Mouse (Mus musculus): ENCODE measurements around the gene Dennd2a. TPM values are rescaled to one million over a fixed set of nuclear protein-coding genes. Genes with fewer than 3 reads are reported as not detected.

The Dennd2a gene
- polyA plus RNA-seq, 1 experiment, result 3.5 TPM

DNA sequence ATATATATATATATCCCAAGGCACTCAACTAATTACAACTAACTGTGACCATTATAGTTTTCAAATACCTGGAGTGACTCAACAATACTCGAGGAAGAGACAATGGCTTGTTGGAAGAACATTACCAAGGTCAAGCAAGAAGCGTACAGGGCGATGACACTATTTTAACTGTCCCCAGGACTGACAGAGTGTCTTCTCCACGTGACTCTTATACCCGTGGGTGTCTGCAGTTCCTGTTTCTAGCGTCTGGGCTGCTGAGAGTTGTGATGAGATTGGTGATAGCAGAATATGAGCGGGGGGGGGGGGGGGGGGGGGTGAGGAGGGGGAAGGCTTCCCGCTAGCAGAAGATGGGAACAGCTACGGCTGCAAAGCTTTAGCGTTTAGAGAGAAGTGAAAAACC is 30.9 kb downstream of the Dennd2a start:
- no peak for DNase-seq (ENCODE audit: low read depth, low spot score)
- 70% methylated on average over 10 of the region's 10 CpGs for WGBS

DNA sequence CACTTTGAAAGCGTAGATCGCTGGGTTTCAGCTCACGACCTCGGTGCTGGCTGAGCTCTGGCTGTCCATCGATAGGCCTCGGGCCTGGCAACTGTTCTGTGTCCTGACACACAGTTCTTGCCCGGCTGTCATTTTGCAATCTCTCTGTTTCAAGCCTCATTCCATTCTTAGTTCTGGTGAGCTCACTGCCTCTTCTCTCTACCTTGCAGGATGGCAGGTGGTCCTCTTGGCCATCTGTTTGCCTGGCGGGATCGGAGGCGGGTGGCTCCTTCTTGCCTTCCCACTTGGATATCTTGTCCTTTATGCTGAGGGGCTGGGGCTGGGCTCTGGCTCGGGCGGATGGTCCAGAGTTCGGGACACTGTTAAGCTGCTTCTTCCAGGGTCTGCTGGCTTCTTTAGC is 34.5 kb downstream of the Dennd2a start:
- DNase-seq (ENCODE audit: low read depth, low spot score), result no peak
- 94% methylated on average over 13 of the region's 13 CpGs for WGBS

DNA sequence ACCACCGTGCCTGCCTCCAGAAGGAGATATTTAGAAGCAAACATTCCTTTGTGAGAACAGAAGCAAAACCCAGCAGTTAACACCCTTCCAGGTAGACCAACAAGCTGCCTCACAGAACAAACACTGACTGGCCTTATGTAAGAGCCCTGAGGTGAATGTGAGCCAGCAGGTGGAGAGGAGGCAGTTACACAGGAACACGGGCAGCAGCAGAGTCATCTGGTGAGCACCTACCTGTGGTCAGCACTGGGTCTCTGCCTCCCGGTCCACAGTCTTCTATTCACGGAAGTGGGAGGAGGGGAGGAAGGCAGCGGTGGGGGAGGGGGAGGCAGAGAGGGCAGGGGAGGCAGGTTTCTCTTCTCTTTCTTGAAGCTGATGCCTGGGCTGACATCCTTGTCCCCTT is 35.2 kb downstream of the Dennd2a start:
- WGBS, result 58% methylated on average over 5 of the region's 5 CpGs
- DNase-seq (ENCODE audit: low read depth, low spot score), result no peak

DNA sequence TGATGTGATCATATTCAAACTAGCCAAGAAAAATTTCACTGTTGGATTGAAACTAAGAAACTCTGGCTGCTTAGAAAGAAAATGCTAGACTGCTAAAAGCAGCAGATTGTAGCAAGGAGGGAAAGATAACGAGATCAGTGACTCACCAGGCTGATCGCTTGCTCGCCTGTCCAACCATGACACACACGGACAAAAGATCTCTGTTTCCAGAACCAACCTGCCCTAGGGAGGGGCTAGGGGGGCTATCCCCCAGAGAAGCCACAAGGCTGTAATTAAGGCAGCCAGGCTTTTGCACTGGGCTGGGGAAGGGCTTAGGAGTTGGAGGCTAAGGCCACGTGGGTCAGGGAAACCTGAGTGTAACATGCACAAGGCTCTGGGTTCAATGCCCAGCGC is 41.9 kb downstream of the Dennd2a start:
- no peak for DNase-seq (ENCODE audit: low read depth, low spot score)
- 58% methylated on average over 6 of the region's 6 CpGs for WGBS

DNA sequence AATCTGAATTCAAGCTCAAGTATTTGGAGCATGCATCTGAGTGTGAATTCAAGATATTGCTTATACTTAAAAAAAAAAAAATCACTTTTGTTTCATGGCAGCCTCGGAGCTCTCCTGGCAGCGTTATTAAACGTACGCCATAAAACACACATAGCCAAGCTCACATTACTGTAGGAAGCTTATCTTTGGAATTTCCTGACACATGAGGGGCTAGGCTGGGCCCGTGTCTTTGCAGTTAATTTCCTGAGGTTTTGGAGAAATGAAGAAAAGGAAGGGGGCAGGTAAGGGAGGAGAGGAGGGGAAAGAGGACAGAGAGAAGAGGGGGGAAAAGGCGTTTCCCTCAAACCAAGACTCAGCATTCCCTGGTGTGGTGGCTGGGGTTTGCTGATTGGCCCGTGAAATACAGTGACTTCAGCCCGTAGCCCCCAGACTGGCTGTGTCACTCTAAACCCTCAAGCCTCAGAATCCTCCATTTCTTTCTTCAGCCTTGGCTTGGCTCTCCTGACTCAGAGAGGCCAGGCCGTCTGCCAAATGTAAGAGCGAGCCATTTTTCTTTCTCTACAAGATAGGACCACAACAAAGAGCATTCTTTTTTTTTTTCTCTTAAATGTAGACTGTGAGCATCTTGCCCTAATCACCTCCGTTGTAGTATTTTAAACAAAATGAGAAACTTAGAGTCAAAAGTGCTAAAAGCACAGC is 42.5 kb downstream of the Dennd2a start:
- 36% methylated on average over 11 of the region's 11 CpGs for WGBS

DNA sequence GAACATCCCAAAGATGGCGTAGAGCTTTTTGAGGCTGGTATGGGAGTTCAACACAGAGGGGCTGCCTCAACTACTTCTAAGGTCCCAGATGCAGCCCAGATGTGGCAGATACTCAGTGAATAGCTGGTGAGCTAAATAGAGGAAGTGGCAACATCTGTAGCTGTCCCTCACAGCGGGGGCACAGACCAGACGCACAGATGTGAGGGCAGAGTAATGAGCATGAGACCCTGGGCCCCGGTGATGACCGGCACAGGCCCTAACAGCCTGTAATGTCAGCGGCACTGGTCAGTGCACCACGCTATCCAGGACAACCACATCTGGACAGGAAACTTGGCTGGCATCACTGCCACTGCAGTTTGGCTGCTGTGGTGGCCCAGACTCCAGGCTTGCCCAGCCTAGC is 54.2 kb downstream of the Dennd2a start:
- DNase-seq (ENCODE audit: low read depth, low spot score), result no peak
- 85% methylated on average over 7 of the region's 7 CpGs for WGBS

More for the DNA sequence above, 42.5 kb downstream of the Dennd2a start:
- DNase-seq (ENCODE audit: low read depth, low spot score), result no peak

DNA sequence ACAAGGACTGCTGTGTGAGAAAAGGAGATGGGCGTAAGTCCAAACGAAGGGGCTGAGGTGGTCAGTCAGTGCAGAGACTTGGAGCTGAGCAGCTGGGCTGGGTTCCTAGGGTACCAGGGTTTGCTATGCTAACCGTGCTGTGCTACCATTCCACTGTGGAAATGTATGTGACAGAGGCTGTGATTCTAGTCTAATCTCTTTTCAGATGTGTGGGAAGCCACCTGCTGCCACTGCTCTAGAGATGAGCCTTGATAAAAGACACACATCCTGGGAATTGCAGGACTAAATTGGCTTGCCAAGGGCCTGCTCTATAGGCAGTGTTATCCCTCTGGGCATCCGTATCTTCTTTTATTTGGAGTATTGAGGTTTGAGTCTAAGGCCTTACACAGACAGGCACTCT is 60.5 kb downstream of the Dennd2a start:
- WGBS, result 95% methylated on average over 4 of the region's 4 CpGs
- no peak for DNase-seq (ENCODE audit: low read depth, low spot score)

DNA sequence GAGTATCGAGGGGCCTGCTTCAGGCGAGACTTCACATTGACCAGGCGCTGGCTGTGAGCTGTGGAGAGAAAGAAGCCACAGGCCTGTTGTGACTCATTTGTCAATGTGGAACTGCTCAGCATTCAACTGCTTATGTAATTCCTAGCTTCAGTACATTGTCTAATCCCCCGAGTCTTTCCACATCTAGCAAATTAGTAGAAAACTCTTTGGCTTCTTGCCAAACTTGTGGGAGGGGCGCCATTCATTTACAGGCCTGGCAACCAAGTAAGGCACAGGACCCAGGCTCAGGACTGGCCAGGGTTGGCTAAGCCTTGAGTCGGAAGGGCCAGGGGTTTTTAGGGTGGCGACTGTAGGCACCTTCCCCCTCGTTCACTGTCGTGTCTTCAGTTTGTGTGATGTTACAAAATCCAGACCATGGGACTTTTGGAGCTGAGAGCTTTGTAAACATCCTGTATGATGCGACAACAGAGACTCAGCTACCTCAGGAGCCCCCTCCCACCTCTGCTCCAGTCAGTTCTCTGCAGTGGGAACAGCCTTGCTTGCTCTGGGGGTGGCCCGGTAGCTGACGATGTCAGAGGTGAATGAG is 64.4 kb downstream of the Dennd2a start:
- DNase-seq (ENCODE audit: low read depth, low spot score), result no peak
- 68% methylated on average over 12 of the region's 12 CpGs for WGBS

DNA sequence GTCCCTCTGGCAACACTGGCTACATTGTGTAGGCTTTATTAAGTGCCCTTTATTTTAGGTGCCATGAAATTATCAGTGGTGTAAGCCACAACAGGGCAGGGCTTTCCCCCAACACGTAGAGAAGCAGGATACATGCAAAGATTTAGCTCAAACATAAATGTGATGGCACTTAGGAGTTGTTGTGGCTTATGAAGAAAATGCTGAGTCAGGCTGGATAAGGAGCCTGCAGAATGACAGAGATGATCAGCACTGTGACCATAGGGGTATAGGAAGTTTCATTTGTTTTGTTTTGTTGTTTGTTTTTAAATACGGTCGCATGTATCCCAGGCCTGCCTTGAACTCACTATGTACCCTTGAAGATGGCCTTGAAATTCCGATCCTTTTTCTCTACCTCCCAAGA is 65.5 kb downstream of the Dennd2a start:
- DNase-seq (ENCODE audit: low read depth, low spot score), result no peak
- WGBS, result 80% methylated on average over 4 of the region's 4 CpGs

DNA sequence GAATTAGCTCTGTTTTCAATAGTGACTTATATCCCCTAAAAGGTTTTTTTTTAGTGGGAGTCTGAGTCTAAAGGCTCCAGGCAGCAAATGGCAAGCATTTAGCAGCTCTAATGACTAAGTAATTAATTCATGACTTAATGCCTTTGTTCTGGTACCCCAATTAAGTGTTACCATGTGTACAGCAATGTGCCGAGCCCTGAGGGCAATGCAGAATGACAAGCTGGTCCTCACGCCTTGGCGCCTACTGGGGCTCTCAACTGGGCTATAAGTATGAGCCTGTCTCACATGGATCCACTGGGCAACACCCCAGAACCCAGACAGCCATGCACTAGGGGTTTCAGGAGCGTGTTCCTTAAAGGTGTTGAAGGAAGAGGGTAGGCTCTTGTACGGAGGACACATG is 66.5 kb downstream of the Dennd2a start:
- no peak for DNase-seq (ENCODE audit: low read depth, low spot score)
- WGBS, result 93% methylated on average over 5 of the region's 5 CpGs

DNA sequence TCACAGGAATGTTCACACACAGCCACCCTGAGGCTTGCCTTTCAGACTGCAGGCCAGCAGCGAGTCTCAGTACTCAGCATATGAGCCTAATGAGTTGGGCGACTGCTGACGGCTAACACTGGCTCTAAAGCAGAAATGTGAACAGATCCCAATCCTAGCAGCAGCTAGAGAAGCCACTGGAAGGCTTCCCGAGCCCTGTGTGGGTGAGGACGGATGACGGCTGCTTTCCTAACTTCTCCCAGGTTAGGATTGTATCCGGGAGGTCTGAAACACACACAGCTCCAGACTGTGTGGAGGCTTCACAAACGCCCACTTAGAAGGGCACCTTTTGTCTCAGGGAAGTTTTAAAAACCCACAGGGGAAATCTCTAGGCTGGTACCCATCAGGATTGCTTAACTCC is 69.4 kb downstream of the Dennd2a start:
- WGBS, result 90% methylated on average over 8 of the region's 8 CpGs
- DNase-seq (ENCODE audit: low read depth, low spot score), result no peak

DNA sequence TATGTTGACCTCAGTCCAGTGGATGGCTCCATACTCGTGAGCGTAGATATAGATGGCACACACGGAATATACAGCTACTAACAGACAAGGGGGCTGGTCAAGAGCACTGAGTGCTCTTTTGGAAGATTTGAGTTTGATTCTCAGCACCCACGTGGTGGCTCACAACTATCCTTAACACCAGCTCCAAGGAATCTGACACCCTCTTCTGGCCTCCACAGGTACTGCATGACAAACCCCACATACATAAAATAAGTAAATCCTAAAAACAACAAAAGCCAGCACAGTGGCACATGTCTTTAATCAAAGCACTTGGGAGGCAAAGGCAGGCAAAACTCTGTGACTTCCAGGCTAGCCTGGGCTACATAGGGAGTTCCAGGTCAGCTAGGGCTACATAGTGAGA is 74.0 kb downstream of the Dennd2a start:
- 94% methylated on average over 4 of the region's 4 CpGs for WGBS
- no peak for DNase-seq (ENCODE audit: low read depth, low spot score)

DNA sequence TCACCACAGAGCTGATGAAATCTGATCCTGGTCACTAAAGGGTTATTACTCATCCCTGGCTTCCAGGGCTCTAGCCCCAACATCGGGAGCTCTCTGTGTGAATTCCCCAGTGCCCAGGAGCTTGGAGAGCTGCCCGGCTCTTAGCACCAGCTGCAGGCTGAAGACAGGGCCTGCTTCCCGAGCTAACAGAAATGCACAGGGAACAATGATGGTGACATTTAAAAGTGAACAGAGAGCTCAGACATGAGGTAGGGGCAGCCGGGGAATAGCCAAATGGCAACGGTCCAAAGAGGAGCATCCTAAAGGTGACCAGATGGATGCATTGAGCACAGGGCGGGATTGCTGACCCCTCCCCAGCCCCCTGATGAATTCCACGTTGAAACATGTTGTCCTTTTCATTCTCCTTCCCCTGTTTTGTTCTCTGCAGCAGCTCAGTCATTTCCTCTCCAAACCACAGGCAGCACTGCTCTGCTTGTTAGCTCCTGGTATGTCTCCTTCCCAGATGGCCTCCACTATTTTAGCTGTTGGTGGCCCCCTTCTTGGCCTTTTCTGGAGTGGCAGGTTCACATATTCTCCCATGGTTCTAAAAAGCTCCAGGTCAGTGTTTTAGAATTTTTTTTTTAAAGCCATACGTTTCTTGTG is 79.0 kb downstream of the Dennd2a start:
- DNase-seq (ENCODE audit: low read depth, low spot score), result no peak
- WGBS, result 58% methylated on average over 8 of the region's 8 CpGs

DNA sequence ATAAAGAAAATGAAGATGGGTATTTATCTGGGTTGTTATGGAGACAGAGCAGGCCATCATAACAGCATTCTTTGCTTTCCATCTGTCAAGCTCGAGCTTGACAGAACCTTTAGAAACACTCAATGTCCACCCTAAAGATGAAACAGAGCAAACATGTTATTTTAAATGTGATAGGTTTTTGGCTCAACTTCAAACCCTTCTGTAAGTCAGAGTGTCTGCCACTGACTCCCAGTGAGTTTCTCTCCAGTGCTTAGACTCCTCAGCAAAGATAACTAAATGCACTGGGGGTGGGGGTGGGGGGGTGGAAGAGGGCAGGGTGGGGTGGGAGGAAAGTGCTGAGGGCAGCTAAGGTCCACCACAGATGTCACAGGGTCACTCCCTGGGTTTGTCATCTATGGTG is 81.0 kb downstream of the Dennd2a start:
- no peak for DNase-seq (ENCODE audit: low read depth, low spot score)
- 38% methylated on average over 1 of the region's 1 CpGs for WGBS

DNA sequence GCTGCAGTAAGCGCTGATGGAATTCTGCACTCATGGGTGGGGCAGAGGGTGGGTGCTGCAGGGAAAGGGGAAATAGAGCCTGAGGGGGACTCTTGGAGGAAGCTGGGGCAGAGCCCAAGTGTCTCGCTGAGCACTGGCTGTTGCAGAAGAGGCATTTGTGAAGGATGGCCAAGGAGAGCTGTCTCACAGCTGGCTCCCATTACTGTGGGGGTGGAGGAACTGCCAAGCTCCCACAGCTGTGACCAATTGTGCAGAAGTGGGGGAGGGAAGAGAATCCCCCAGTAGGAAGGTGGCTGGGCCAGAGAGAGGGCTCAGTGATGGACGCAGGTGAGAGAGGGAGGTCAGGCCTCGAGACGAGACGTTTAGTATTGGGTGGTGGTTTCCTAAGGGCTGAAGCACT is 83.2 kb downstream of the Dennd2a start:
- 65% methylated on average over 6 of the region's 6 CpGs for WGBS
- no peak for DNase-seq (ENCODE audit: low read depth, low spot score)

DNA sequence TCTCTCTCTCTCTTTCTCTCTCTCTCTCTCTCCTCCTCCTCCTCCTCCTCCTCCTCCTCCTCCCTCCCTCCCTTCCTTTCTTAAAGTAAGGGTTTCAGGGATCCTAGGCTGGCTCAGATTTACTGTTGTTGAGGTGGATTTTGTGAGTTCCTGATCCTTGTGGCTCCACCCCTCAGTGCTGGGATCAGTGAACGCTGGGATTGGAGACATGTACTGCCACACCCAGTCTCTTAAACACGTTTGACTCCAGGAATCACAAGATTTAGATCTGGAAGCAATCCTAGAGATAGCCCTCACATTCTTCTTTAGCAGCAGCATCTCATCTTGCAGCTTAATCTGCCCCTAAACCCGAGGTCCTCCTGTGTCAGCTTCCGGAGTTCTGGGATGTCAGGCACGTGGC is 84.8 kb downstream of the Dennd2a start:
- no peak for DNase-seq (ENCODE audit: low read depth, low spot score)
- 30% methylated on average over 5 of the region's 5 CpGs for WGBS

DNA sequence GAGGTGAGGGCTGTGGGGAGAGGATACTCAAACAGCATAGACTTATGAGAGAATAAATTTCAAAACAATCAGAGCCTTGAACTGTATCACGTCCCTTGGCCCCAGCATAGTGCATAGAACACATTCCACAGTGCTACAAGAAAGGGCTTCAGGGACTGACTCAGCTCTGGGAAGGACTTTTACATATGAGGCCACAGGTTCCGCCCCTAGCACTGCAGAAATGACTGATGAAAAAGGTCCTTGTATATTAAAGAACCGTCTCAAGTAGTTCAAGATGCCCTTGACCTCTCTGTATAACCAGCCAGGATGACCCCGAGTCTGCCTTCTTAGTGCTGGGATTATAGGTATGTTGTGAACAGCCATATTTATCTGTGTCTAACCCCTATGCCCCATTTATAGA is 85.4 kb downstream of the Dennd2a start:
- WGBS, result 66% methylated on average over 4 of the region's 4 CpGs

DNA sequence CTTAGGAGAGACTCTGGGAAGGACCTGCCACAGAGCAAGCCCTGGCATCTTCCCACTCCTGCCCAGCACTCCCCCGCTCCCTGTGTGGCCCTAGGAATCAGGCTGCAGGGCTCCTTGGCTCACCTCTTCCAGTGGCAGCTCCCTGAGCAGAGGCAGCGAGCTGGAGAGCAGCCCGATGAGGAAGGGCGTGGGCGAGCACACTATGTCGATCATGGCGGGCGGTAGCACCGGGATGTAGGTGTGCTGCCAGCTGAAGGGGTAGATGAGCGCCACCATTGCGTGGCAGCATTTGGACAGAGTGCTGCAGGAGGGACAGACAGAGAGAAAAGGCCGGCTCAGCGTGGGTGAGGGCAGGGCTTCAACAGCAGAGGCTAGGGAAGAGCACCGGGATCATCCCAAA is 87.6 kb downstream of the Dennd2a start:
- no peak for DNase-seq (ENCODE audit: low read depth, low spot score)
- 85% methylated on average over 14 of the region's 14 CpGs for WGBS

More for the DNA sequence above, 85.4 kb downstream of the Dennd2a start:
- DNase-seq (ENCODE audit: low read depth, low spot score), result no peak

DNA sequence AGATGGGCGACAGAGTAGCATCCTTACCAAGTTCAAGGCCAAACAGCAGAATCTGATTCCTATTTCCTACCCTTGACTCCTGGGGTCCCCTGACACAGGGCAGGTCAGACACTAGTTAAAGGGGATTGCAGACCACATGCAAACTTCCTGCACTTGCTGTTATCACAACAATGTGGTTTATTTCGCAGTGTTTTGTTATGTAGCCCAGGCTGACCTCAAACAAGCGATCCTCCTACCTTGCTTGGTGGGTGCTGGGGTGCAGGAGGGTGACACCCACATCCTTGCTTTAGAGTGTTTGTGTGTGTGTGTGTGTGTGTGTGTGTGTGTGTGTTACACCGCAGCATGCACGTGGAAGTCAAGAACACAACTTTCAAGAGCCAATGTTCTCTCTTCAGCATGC is 88.2 kb downstream of the Dennd2a start:
- WGBS, result 79% methylated on average over 5 of the region's 5 CpGs
- DNase-seq (ENCODE audit: low read depth, low spot score), result no peak

DNA sequence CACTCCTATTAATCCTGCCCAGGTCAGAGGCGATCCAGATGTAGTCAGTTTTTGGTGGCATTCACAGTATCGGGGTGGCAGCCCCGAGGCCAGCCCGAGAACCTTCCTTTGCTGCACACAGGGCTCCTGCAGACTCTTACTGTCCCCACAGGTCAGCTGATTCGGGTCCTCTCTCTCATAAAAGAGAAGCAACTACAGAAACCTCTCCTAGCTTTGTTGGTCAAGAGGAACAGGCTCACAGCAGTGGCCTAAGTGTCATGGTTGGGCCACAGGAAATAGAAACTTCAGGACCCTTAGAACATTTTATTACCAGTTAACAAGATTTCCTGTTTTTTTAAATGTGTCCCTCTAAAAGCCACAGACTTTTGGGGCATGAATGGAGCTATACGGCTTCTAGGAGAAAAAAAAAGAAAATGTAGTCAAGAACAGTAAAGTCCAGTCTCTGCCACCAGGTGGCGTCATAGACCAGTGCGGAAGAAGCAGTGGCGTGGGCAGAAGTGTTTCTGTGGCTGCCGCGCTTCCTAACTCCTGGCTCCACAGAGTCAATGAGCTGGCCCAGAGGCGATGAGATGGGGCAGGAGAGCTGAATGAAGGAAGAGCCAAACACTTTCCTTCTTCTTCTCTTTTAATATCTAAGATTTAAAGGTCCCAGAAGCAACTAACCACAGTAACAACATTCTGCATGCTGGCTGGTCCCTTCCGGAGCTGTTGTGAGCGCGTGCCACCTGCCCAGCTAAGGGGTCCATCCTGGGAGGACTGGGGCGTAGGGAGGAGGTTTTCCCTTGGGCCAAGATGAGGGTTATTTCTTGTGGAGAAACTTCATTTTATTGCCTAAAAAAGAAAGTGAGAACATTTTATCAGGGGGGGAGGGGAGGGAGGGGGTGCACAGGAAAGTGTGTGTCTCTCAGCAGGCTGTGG is 94.8 kb downstream of the Dennd2a start:
- DNase-seq (ENCODE audit: low read depth, low spot score), result no peak
- WGBS, result 38% methylated on average over 16 of the region's 16 CpGs

Data from large intestine, adult 2 months (tissue).